Mouse (Mus musculus) spleen, adult 2 months (tissue): ENCODE measurements around the gene Apoa2.

ENCODE experiments used
- CTCF ChIP-seq: fragments of 200-500 bp; IDR thresholded peaks from 2 replicates; pipeline ENCODE4 v1.5.1; 2011; ENCODE audit warnings: mild to moderate bottlenecking, inconsistent platforms; ENCODE audit not compliant: insufficient read depth, insufficient read length, insufficient replicate concordance; ENCODE audit errors: extremely low read depth
- POLR2A ChIP-seq: fragments of 200-500 bp; IDR thresholded peaks from 2 replicates; pipeline ENCODE4 v1.6.1; 2011; ENCODE audit warnings: low read depth, low read length, inconsistent platforms

GRCm38 (mm10) chr1:171249913-171250600 lies 25.2 kb downstream of the Apoa2 start, which contains the start of gene Adamts4:
- TF ChIP-seq CTCF (no peak), POLR2A (no peak)
